Mouse (Mus musculus) limb, embryonic 14.5 days (tissue): Measurements from ENCODE around the gene Sorcs1. TPM values are rescaled to one million over a fixed set of nuclear protein-coding genes. Genes with fewer than 3 reads are reported as not detected.
A peak's percentile ranks its signal among the peaks of the same experiment; 100 is the strongest.

Experiments used
- ATAC-seq: fragments of 200-750 bp; cut with Nextera tagmentation; 2 replicates; pipeline ENCODE4 v1.8.0; 2017; ENCODE audit warnings: low read depth, moderate number of reproducible peaks, moderate TSS enrichment; ENCODE audit not compliant: low FRiP score
- DNase-seq: peaks from one replicate; pipeline ENCODE4 v3.0.0-alpha.2; 2015; ENCODE audit warnings: low spot score
- H3K27ac ChIP-seq: fragments of 300-500 bp; sonication (generic); replicated peaks from 2 replicates; pipeline ENCODE4 v1.5.1; 2014; ENCODE audit warnings: low read depth, mild to moderate bottlenecking, low read length, moderate library complexity, mixed read lengths
- H3K27me3 ChIP-seq: fragments of 300-500 bp; sonication (generic); 2 replicates; pipeline ENCODE4 v1.6.1; 2014; ENCODE audit warnings: low read length, mixed read lengths; ENCODE audit not compliant: control insufficient read depth, insufficient read depth
- H3K36me3 ChIP-seq: fragments of 300-500 bp; sonication (generic); 2 replicates; pipeline ENCODE4 v1.6.1; 2014; ENCODE audit warnings: mild to moderate bottlenecking, low read length, moderate library complexity, mixed read lengths; ENCODE audit not compliant: control insufficient read depth, insufficient read depth
- H3K4me1 ChIP-seq: fragments of 300-500 bp; sonication (generic); 2 replicates; pipeline ENCODE4 v1.6.1; 2014; ENCODE audit warnings: antibody characterized with exemption, low read length, mixed read lengths; ENCODE audit not compliant: control insufficient read depth, insufficient read depth
- H3K4me2 ChIP-seq: fragments of 300-500 bp; sonication (generic); replicated peaks from 2 replicates; pipeline ENCODE4 v1.6.1; 2014; ENCODE audit warnings: low read depth, mild to moderate bottlenecking, low read length, moderate library complexity; ENCODE audit not compliant: severe bottlenecking
- H3K4me3 ChIP-seq: fragments of 300-500 bp; sonication (generic); replicated peaks from 2 replicates; pipeline ENCODE4 v1.5.1; 2014; ENCODE audit warnings: low read length
- H3K9ac ChIP-seq: fragments of 300-500 bp; sonication (generic); 2 replicates; pipeline ENCODE4 v1.6.1; 2014; ENCODE audit warnings: mild to moderate bottlenecking, low read depth, low read length, moderate library complexity; ENCODE audit not compliant: severe bottlenecking
- H3K9me3 ChIP-seq: fragments of 300-500 bp; sonication (generic); 2 replicates; pipeline ENCODE4 v1.6.1; 2016; ENCODE audit warnings: low read length; ENCODE audit not compliant: control insufficient read depth
- POLR2A ChIP-seq: fragments of 200-500 bp; IDR thresholded peaks from 2 replicates; pipeline ENCODE4 v1.8.0; 2012; ENCODE audit warnings: inconsistent platforms, mild to moderate bottlenecking, moderate library complexity, borderline replicate concordance; ENCODE audit not compliant: insufficient read depth, insufficient read length; ENCODE audit errors: extremely low read depth
- WGBS: fragments of 180-500 bp; shearing (Covaris S2); extraction: QIAGEN DNeasy Blood & Tissue Kit; methylation state at CpG from one replicate; pipeline ENCODE4 v1.1.7; 2014; 5-methylcytosine and 5-hydroxymethylcytosine counted together
- polyA plus RNA-seq, 2 experiments: library from polyadenylated mRNA; depleted of rRNA in 1 of 2; stranded (reverse) in 1 of 2; unstranded in 1 of 2; fragments of >200 nt; fragmentation: Nextera tagmentation in 1 of 2; extraction: Ambion mirVana in 1 of 2; gene quantifications; 2 replicates each; pipeline versions ENCODE4 v1.2.1 to v1.2.3; 2012 to 2014

Gene Sorcs1
- polyA plus RNA-seq (2012; rRNA removed) (3.2 and 4.2 TPM in 2 replicates), polyA plus RNA-seq (2014; fragmentation: Nextera tagmentation; extraction: Ambion mirVana) (2.1 and 2.3 TPM in 2 replicates)

DNA sequence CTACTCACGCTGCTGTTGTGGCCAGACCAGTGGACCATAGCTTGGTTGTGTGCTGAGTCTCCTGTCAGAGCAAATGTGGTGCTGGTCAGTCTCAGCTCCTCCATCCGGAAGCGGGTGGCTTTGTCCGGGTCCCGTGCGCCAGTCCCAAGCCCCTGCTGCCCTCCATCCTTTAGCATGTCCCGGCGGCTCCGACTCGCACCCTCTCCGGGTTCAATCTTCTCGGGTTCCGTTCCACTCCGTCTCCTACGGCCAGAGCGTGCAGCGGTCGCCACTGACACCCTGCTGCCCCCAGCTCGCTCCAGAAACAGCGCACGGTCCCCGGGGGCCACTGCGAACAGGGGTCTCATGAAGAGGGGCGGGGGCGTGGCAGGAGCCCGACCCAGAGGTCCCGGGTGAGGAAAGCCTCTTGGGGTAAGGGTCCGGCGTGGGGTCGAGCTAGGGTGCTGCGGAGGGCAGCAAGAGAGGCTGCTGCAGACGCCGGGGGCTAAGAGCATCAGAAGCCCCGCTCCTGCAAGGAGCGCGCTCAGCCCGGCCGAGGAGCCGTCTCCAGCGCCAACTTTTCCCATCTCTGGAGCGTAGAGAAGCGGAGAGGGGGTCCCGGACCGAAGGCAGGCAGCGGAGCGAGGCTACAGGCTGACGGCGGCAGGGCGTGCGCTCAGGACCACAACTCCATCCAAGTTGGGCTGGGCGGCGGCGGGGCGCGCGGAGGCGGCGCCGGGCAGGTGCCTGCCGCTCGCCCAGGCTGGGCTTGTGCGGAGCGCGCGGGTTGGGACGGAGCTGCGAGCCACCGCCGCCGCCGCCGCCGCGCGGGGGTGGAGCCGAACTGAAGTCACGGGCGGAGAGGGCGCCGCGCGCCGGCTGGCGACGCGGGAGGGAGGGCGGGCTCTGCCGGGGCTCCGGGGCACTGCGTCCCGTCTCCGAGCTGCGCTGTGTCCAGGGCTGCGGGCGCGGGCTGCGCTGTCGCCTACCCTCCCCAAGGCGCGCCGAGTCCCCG lies at the start of gene Sorcs1:
Gene Sorcs1 (minus strand): TSS at position 744 of the 994 bp plus-strand sequence.
- Histone ChIP-seq H3K27ac (no peak within 1 kb of the TSS), H3K9me3 (no peaks in the 10 kb centered on the region), H3K36me3 (no peaks in the 10 kb centered on the region), H3K9ac (peak within 1 kb of the TSS; percentile 49), H3K4me2 (peak within 1 kb of the TSS; percentile 91), H3K27me3 (peaks cover 39% of the 10 kb centered on the region), H3K4me3 (peak within 1 kb of the TSS; percentile 51), H3K4me1 (peaks cover 5% of the 10 kb centered on the region; the same call in 1 of the 2 replicates)
- under 1% methylated on average over 71 of the region's 102 CpGs for WGBS
- DNase-seq = peak; percentile 29
- peak; percentile 87 for ATAC-seq
- no peak for TF ChIP-seq POLR2A

DNA sequence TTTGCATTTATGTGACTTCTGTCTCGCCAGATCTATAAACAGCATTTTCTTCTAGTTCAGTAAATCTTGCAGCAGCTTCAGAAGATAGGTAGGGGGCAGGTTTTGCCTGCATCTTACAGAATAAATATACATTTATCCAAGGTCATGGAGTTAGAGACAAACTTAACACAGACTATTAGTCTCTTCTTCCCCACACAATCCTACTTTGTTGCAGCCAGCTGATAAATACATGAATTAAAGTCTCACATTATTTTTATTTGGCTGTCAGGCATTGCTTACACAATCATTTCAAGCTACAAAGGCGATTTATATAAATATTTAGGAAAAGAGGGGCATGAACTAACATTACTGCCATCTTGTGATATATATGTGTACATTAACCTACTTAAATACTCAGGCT lies 4.8 kb upstream of the Sorcs1 start:
- no peak overlapping the region for H3K27ac ChIP-seq
- TF ChIP-seq POLR2A = no peak
- no peaks in the 10 kb centered on the region for H3K36me3 ChIP-seq
- H3K4me1 ChIP-seq = no peaks in the 10 kb centered on the region
- H3K4me2 ChIP-seq = no peak overlapping the region
- H3K27me3 ChIP-seq = peaks cover 19% of the 10 kb centered on the region
- no peaks in the 10 kb centered on the region for H3K9me3 ChIP-seq
- 47% methylated on average over 2 of the region's 2 CpGs for WGBS
- ATAC-seq (no peak), DNase-seq (no peak)
- H3K4me3 ChIP-seq = no peak overlapping the region
- no peak overlapping the region for H3K9ac ChIP-seq

DNA sequence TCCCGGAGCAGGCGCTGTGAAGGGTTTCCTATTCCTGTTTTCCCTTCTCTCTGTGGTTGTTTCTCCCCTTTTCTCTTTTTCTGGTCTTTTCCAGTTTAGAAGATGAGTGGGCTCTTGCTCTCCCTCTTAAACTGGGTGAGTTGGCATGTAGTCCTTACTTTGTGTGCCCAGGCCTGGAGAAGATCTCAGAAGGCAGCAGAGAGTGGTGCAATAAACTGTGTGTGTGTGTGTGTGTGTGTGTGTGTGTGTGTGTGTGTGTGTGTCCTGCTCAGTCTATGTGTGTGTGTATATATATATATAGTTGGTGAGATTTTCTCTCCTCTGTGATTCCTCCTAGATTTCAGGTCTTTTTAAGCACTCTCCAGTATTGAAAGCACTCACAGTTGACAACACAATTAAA lies 500 bp upstream of the Sorcs1 start:
- DNase-seq = no peak
- no peak for ATAC-seq
- peak overlapping the region; percentile 51 for H3K4me3 ChIP-seq
- H3K9ac ChIP-seq = peak overlapping the region; percentile 49
- peaks cover 39% of the 10 kb centered on the region for H3K27me3 ChIP-seq
- peak overlapping the region; percentile 91 for H3K4me2 ChIP-seq
- WGBS = 0% methylated on average over 2 of the region's 2 CpGs
- peaks cover 5% of the 10 kb centered on the region; the same call in 1 of the 2 replicates for H3K4me1 ChIP-seq
- no peaks in the 10 kb centered on the region for H3K36me3 ChIP-seq
- TF ChIP-seq POLR2A = no peak
- H3K9me3 ChIP-seq = no peaks in the 10 kb centered on the region
- no peak overlapping the region for H3K27ac ChIP-seq

DNA sequence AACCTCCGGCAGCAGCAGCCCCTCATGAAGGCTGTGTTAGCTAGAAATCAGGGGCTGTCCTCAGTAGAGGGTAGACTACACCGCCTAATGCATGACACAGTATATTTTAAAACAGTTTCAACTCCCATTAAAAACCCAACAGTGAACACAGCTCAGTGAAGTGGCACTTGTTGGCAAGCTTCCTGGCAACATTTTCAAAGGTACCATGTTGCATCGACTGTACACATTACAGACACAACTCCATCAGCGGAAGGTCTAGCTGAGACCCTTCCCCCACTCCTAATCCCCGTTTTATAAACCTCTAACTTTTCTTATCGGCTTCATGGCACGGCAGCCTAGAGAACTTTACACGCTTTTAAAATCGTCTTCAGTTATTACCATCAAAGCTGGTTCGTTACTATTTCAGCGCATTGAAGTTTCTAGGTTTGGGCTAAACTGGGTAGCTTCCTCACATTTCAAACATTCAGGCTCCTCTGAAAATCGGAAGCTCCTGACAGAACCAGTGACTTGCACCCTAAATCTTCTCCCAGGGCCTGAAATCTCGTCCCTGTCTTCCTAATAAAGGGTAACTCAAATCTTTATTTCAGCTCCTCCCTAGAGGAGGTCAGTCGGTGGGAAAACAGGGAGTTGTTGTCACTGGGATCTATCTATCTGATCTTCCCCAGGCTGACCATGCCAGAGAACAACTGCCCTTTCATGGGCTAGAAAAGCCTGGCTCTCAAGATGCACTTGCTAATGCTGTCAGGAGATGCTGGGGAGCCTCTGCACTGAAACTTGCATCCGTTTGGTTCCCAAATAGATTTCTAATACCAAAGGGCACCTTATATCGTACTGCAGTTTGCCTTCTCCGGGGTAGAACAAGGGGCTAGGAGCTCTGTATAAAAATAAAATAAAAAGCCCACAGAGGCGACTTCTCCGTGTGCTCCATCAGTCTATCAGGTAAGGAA lies 1.6 kb downstream of the Sorcs1 start:
- no peak for ATAC-seq
- no peak overlapping the region for H3K9ac ChIP-seq
- H3K4me1 ChIP-seq = peaks cover 5% of the 10 kb centered on the region; the same call in 1 of the 2 replicates
- peak overlapping the region; percentile 51; the same call in 1 of the 2 replicates for H3K4me3 ChIP-seq
- no peak overlapping the region for H3K27ac ChIP-seq
- no peaks in the 10 kb centered on the region for H3K36me3 ChIP-seq
- DNase-seq = no peak
- no peak for TF ChIP-seq POLR2A
- H3K27me3 ChIP-seq = peaks cover 39% of the 10 kb centered on the region
- H3K4me2 ChIP-seq = peak overlapping the region; percentile 91; the same call in 1 of the 2 replicates
- WGBS = 40% methylated on average over 19 of the region's 19 CpGs
- no peaks in the 10 kb centered on the region for H3K9me3 ChIP-seq
